Mouse (Mus musculus): ENCODE results near the gene Zfp946.

Zfp946 gene

GRCm38 (mm10) chr17:22423952-22424617 is at the start of gene Zfp946:
Gene Zfp946 (plus strand): TSS chr17:22424222.
- peak; percentile 88 for DNase-seq

DNA sequence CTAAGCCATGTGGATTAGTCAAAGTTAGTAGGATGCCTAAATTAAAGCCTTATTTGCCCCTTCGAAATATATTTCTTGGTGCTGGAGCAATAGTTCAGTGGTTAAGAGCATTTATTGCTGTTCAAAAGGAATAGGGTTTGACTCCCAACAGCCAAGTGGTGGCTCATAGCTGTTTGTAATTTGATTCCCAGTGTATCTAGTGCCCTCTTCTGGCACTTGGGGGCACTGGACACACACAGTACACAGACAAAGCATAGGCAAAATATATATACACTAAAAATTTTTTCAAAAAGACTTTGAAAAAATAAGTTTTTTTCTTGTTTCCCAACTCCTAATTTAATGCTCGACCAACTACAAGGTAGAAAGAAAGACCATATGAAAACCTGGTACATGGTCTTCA is 13.3 kb upstream of the Zfp946 start:
- DNase-seq: peak; percentile 26

- DNase-seq: peak; percentile 53
Observed at GRCm38 (mm10) chr17:22417510-22417909, 6.5 kb upstream of the Zfp946 start.

GRCm38 (mm10) chr17:22424636-22425354 is 773 bp downstream of the Zfp946 start:
- peak; percentile 15 for DNase-seq

GRCm38 (mm10) chr17:22447684-22448083 is 23.7 kb downstream of the Zfp946 start:
- DNase-seq: no peak

DNA sequence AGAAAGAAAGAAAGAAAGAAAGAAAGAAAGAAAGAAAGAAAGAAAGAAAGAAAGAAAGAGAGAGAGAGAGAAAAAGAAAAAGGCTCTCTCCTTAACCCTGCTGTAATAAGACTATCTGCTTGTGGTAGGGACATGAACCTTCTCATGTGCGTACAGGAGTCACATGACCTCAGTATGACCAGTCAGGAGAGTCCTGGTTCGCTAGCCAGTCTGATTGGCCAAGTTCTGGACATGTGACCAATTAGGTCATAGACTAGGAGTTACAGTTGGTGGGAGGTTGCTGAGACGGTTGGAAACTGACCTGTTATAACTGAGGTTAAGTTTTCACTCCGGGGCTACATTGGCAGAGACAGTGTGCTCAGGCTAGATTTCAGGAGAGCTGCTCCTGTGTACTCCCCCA is 73.1 kb downstream of the Zfp946 start:
- DNase-seq: no peak
